Mouse (Mus musculus) bone marrow, adult 2 months (tissue): ENCODE results near the gene Erv3. TPM values are rescaled to one million over a fixed set of nuclear protein-coding genes. Genes with fewer than 3 reads are reported as not detected.

Experiments used
- H3K27ac ChIP-seq: fragments of 200-500 bp; 2 replicates; pipeline ENCODE4 v1.5.1; 2012; ENCODE audit warnings: low read depth, mild to moderate bottlenecking, control low read depth, inconsistent platforms, low read length; ENCODE audit not compliant: control insufficient read depth, poor library complexity, insufficient read depth
- H3K4me1 ChIP-seq: fragments of 200-500 bp; 2 replicates; pipeline ENCODE4 v1.6.1; 2011; ENCODE audit warnings: low read length; ENCODE audit not compliant: control insufficient read depth, insufficient read depth
- H3K4me3 ChIP-seq: fragments of 200-500 bp; replicated peaks from 2 replicates; pipeline ENCODE3; 2011; ENCODE audit warnings: mild to moderate bottlenecking, low read depth, low read length, control low read depth; ENCODE audit not compliant: control insufficient read depth
- CTCF ChIP-seq: fragments of 200-500 bp; IDR thresholded peaks from 2 replicates; pipeline ENCODE4 v1.5.1; 2011; ENCODE audit warnings: low read length, control low read depth; ENCODE audit not compliant: control insufficient read depth, insufficient read depth
- POLR2A ChIP-seq: fragments of 200-500 bp; IDR thresholded peaks from 2 replicates; pipeline ENCODE4 v1.6.1; 2011; ENCODE audit warnings: low read depth, mild to moderate bottlenecking, control low read depth, low read length, borderline replicate concordance; ENCODE audit not compliant: control insufficient read depth
- WGBS: fragments of 180-500 bp; shearing (Covaris S2); methylation state at CpG from one replicate; pipeline ENCODE4 v1.1.7; 2018; 5-methylcytosine and 5-hydroxymethylcytosine counted together
- polyA plus RNA-seq: library from polyadenylated mRNA; stranded (reverse); fragments of >200 nt; gene quantifications from 2 replicates; pipeline ENCODE4 v1.2.4, GENCODE M21; 2011; ENCODE audit warnings: low replicate concordance; ENCODE audit not compliant: missing spikeins, insufficient read depth, insufficient read length

Erv3 gene
- polyA plus RNA-seq, 1 experiment, result not detected

DNA sequence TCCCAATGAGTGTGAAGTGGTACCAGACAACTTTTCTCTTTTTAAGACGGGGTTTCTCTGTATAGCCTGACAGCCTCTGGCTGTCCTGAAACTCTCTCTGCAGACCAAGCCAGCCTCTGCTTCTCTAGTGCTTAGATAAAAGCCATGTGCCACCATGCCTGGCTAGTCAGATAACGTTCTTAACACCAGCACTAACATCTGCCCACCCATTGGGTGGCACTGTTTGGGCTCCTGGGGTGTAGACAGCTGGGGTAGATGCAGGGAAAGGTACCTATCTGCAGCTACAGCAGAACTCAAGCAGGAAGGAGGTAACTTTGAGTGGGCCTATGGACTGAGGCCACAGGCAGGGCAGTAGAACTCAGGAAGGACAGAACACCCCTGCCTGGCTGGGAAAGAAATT, 34.0 kb downstream of the Erv3 start:
- H3K4me1 ChIP-seq, result peaks cover 3% of the 10 kb centered on the region; the same call in 1 of the 2 replicates
- H3K4me3 ChIP-seq, result no peak overlapping the region
- peak overlapping the region; percentile 56 for H3K27ac ChIP-seq
- TF ChIP-seq CTCF, result peak; percentile 58
- no peak for TF ChIP-seq POLR2A
- 46% methylated on average over 2 of the region's 2 CpGs for WGBS

DNA sequence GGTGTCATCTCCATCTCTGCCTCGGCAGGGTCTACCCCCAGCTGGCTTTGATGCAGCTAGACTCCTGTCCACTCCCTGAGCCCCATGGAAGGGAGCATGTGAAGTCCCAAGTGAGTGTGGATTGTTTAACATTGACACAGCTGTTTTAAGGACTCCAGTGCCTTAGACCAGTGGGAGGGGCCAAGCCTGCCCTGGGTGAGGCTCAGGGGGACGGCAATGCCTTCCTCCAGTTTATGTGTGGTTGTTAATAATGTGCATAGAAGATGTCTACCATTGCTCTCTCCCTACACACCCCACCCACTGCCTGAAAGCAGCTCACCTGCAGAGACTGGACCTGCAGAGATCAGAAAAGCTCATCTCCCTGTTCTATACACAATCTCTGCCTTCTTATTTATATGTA, 35.6 kb downstream of the Erv3 start:
- TF ChIP-seq CTCF (no peak), POLR2A (no peak)
- no peak overlapping the region for H3K27ac ChIP-seq
- no peak overlapping the region for H3K4me3 ChIP-seq
- WGBS, result 75% methylated on average over 2 of the region's 2 CpGs
- H3K4me1 ChIP-seq, result peaks cover 3% of the 10 kb centered on the region; the same call in 1 of the 2 replicates

DNA sequence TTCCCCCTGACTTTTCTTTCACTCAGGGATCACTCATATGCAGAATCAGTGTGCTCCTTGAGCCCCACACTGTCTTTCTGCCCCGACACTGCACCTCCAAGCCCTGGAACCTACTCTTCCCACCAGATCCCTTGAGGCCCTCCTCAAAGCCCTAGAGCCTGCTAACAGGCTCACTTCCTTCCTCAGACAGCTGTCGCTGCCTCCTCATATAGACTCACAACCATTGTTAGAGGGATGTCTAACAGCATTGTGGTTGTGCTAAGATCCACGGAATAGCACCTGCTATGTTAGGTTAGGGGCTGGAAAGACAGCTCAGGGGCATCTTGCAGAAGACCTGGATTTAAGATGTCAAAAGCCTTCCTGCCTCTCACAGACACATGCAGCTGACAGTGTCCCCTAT, 37.1 kb downstream of the Erv3 start:
- 54% methylated on average over 3 of the region's 3 CpGs for WGBS
- TF ChIP-seq POLR2A (no peak), CTCF (no peak)
- Histone ChIP-seq H3K4me3 (no peak overlapping the region), H3K4me1 (peaks cover 3% of the 10 kb centered on the region; the same call in 1 of the 2 replicates), H3K27ac (no peak overlapping the region)

- 69% methylated on average over 3 of the region's 3 CpGs for WGBS
- peaks cover 1% of the 10 kb centered on the region; the same call in 1 of the 2 replicates for H3K4me1 ChIP-seq
- H3K4me3 ChIP-seq, result no peak overlapping the region
- no peak overlapping the region for H3K27ac ChIP-seq
- TF ChIP-seq POLR2A, result no peak
- no peak for TF ChIP-seq CTCF
Observed at GRCm38 (mm10) chr2:131821708-131821990, 37.9 kb downstream of the Erv3 start.

DNA sequence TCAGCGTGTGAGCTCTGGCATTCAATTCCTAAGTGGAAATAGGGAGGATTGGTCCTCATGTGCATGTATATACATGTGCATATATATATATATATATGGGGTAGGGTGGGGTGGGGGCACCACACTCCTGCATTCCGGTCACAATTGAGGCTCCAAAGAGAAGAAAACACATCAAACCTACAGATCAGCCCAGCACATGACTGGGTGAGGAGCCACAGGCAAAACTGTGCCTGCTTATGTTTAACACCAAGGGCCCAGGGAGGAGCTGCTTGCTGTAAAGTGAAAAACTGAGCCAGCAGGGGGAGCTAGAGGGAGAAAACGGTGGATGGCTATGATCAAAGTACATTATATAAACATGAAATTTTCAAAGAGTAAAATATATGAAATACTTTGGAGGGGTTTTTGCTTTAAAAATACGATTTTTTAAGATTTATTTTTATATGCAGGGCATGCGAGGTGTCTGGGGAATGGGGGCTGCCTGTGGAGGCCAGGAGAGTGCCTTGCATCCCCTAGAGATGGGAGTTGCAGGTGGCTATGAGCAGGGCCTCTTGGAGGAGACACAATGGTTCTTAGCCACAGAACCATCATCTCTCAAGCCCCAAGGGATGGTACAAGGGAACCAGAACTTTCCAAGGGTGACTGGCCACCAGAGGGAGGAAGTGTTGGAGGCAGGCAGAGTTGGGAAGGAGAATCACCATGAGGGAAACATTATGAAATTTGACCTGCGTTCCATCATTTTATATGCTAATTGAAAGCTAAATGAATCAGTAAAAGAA, 38.4 kb downstream of the Erv3 start:
- H3K4me3 ChIP-seq, result no peak overlapping the region
- H3K4me1 ChIP-seq, result peaks cover 1% of the 10 kb centered on the region; the same call in 1 of the 2 replicates
- WGBS, result 31% methylated on average over 6 of the region's 6 CpGs
- peak; percentile 69 for TF ChIP-seq CTCF
- no peak for TF ChIP-seq POLR2A
- H3K27ac ChIP-seq, result no peak overlapping the region

DNA sequence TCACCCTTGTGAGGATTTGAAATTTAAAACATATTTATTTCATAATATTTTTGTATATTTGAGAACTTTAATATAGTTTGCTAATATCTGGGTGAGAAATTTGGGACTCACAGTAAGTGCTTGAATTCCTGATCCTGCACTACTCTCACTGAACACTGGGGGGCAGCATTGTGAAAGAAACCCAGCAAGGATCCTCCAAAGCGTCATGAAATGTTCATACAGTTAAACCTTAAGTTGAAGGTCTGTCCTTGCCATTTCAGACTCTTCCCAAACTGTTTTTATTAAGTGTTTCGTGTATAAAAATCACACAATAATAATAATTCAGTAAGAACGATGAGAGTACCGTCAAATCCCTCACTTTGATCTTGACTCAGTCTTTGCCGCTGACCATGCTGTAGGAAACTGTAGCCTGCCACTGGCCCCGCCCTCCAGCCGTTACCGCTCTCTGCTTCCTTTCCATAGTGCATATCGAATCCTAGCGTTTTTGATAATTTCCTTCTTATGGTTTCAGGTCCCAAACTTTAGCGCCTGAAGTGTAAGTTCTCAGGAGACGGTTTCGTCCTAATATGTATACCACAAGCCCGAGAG, 39.4 kb downstream of the Erv3 start:
- Histone ChIP-seq H3K4me3 (no peak overlapping the region), H3K27ac (no peak overlapping the region), H3K4me1 (peaks cover 1% of the 10 kb centered on the region; the same call in 1 of the 2 replicates)
- 12% methylated on average over 14 of the region's 14 CpGs for WGBS
- TF ChIP-seq CTCF (peak; percentile 36), POLR2A (no peak)

DNA sequence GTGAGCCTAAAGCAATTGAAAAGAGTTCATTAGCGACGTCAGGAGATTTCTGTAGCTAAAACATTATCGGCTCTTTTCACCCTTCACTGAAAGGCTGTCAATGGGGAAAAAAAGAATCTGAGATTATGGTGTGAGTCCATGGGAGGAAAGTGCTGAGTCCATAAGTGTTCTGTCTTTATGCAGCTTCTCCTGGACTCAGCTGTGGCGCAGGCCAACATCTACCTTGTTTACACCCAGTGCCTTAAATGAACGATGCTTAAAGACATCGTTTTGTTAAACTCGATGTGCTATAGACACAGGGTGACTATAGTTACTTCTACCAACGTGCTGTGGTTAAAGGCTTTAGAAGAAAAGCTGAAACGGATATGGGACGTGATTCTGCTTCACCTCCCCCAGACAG, 45.2 kb downstream of the Erv3 start:
- H3K4me3 ChIP-seq, result no peak overlapping the region
- no peak overlapping the region for H3K27ac ChIP-seq
- no peaks in the 10 kb centered on the region for H3K4me1 ChIP-seq
- 83% methylated on average over 10 of the region's 10 CpGs for WGBS
- TF ChIP-seq POLR2A, result no peak
- TF ChIP-seq CTCF, result no peak

GRCm38 (mm10) chr2:131813437-131813836, 46.1 kb downstream of the Erv3 start:
- 72% methylated on average over 1 of the region's 1 CpGs for WGBS
- no peaks in the 10 kb centered on the region for H3K4me1 ChIP-seq
- TF ChIP-seq CTCF, result no peak
- TF ChIP-seq POLR2A, result no peak
- H3K27ac ChIP-seq, result no peak overlapping the region
- no peak overlapping the region for H3K4me3 ChIP-seq

DNA sequence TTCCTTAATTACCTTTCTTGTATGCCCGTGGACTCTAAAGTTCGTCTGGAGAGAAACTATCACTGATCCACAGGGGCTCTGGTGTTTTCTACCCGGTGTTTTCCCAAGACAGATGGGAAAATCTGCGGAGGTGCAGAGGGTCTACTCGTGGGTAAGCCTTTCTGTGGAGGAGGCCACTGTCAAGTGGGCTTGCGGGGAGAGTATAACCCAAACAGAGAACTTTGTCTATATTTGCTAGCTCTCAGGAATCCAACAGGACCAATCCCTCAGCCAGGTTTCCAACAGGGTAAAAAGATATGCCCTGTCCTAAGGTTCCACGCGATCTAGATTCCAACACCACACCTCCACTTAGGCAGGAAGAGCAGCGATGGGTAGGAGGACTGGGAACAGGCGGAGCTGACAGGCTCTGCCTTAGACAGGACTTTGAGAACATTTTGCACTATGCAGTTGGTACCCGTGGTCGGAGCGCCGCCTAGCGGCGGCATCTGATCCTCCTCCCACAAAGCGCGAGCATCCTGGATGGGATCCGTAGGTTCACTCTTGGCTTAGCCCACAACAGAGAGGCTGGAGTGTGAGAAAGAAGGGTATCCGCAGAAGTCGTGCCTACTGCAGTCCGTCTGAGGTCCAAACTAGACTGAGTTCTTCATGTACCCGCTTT, 46.9 kb downstream of the Erv3 start:
- TF ChIP-seq POLR2A, result no peak
- TF ChIP-seq CTCF, result peak; percentile 51; the same call in 1 of the 2 replicates
- 16% methylated on average over 23 of the region's 23 CpGs for WGBS
- Histone ChIP-seq H3K4me3 (no peak overlapping the region), H3K4me1 (no peaks in the 10 kb centered on the region), H3K27ac (no peak overlapping the region)
